Comparison of ENCODE assay signal across 11 mouse cellular contexts in genomic region chr5:136563996-136564395, GRCm38 (mm10). TPM values are rescaled to one million over a fixed set of nuclear protein-coding genes. Genes with fewer than 3 reads are reported as not detected.
A peak's percentile ranks its signal among the peaks of the same experiment; 100 is the strongest.
DNase-seq lines count a peak whose midpoint lies in the region; ATAC-seq and TF ChIP-seq lines count a peak whose summit lies in the region.
"Had no signal": no experiment of that assay in that cellular context is flagged by ENCODE, and none has a peak within 500 bp of the region (broad histone marks: within the 10 kb centered on the region; RNA-seq: fewer than 3 reads in every experiment).

No protein-coding gene starts in this region.

- no peaks in the 10 kb centered on the region for H3K27me3 ChIP-seq in heart, embryonic 14.5 days (ENCODE audit: control insufficient read depth, insufficient read depth, low read length)
- H3K27me3 ChIP-seq in lung, postnatal 0 days (replicated peaks; ENCODE audit: insufficient read depth, low read length), result no peaks in the 10 kb centered on the region
- H3K27me3 ChIP-seq in forebrain, embryonic 15.5 days, result peaks cover 9% of the 10 kb centered on the region; the same call in 1 of the 2 replicates
- H3K27me3 ChIP-seq in midbrain, embryonic 16.5 days (ENCODE audit: control insufficient read depth, insufficient read depth, low read depth, low read length), result no peaks in the 10 kb centered on the region; the same call in 1 of the 2 replicates

- no peak for ATAC-seq in heart, embryonic 14.5 days (ENCODE audit: insufficient number of reproducible peaks, insufficient read depth, low FRiP score, low read depth)
- ATAC-seq in lung, postnatal 0 days, result no peak
- no peak for ATAC-seq in forebrain, embryonic 15.5 days (replicated peaks)
- no peak for ATAC-seq in midbrain, embryonic 16.5 days
- ATAC-seq: activated CD4-positive, CD25-positive, alpha-beta regulatory T cell, adult 4 months; CD4-positive, CD25-positive, alpha-beta regulatory T cell, adult 4 months had no signal

- H3K4me2 ChIP-seq in heart, embryonic 14.5 days (ENCODE audit: low read length), result peak overlapping the region; percentile 100
- H3K4me2 ChIP-seq in lung, postnatal 0 days (replicated peaks; ENCODE audit: low read depth, low read length), result peak overlapping the region; percentile 100; the same call in 1 of the 2 replicates
- peak overlapping the region; percentile 95 for H3K4me2 ChIP-seq in forebrain, embryonic 15.5 days (replicated peaks)
- H3K4me2 ChIP-seq in midbrain, embryonic 16.5 days (ENCODE audit: low read length), result 0 out of 2 replicates have a peak overlapping the region, but pooled peaks have one; percentile 6

- H3K9ac ChIP-seq in heart, embryonic 14.5 days (ENCODE audit: low read length), result no peak overlapping the region; the same call in 1 of the 2 replicates
- no peak overlapping the region for H3K9ac ChIP-seq in lung, postnatal 0 days (replicated peaks; ENCODE audit: low read depth)
- H3K9ac ChIP-seq in forebrain, embryonic 15.5 days (replicated peaks), result no peak overlapping the region
- no peak overlapping the region for H3K9ac ChIP-seq in midbrain, embryonic 16.5 days (ENCODE audit: low read depth, low read length)

- no peak overlapping the region for H3K4me3 ChIP-seq in heart, embryonic 14.5 days (ENCODE audit: control insufficient read depth in 1 of 2, insufficient read depth in 1 of 2, low read depth in 1 of 2, low read length in 2 of 2)
- no peak overlapping the region; the same call in 1 of the 2 replicates for H3K4me3 ChIP-seq in lung, postnatal 0 days (ENCODE audit: low read depth, low read length)
- no peak overlapping the region for H3K4me3 ChIP-seq in lung, adult 2 months (replicated peaks; ENCODE audit: extremely low read depth, low read depth, low read length)
- H3K4me3 ChIP-seq in forebrain, embryonic 15.5 days, result peak overlapping the region; percentile 76
- no peak overlapping the region for H3K4me3 ChIP-seq in midbrain, embryonic 16.5 days (ENCODE audit: low read depth, low read length)

- H3K9me3 ChIP-seq in heart, embryonic 14.5 days (ENCODE audit: control insufficient read depth, low read length), result no peaks in the 10 kb centered on the region
- no peaks in the 10 kb centered on the region for H3K9me3 ChIP-seq in lung, postnatal 0 days (ENCODE audit: low read length)
- H3K9me3 ChIP-seq in forebrain, embryonic 15.5 days, result no peaks in the 10 kb centered on the region
- no peaks in the 10 kb centered on the region for H3K9me3 ChIP-seq in midbrain, embryonic 16.5 days (replicated peaks; ENCODE audit: control insufficient read depth, low read length, poor library complexity, severe bottlenecking)

- H3K4me1 ChIP-seq in heart, embryonic 14.5 days (ENCODE audit: control insufficient read depth in 2 of 2, insufficient read depth in 2 of 2, low read length in 2 of 2), result peaks cover 3 to 29% of the 10 kb centered on the region in 2 experiments
- H3K4me1 ChIP-seq in lung, postnatal 0 days (ENCODE audit: insufficient read depth, low read depth, low read length), result peaks cover 2% of the 10 kb centered on the region; the same call in 1 of the 2 replicates
- peaks cover 6% of the 10 kb centered on the region for H3K4me1 ChIP-seq in lung, adult 2 months (ENCODE audit: control insufficient read depth, insufficient read depth, low read length)
- H3K4me1 ChIP-seq in forebrain, embryonic 15.5 days, result peaks cover 56% of the 10 kb centered on the region
- H3K4me1 ChIP-seq in midbrain, embryonic 16.5 days (ENCODE audit: control insufficient read depth, insufficient read depth, low read length), result peaks cover 36% of the 10 kb centered on the region

- intact Hi-C loops in heart, postnatal 14 days (cut with DNase I), result no loop called here

- no peaks in the 10 kb centered on the region for H3K36me3 ChIP-seq in heart, embryonic 14.5 days (ENCODE audit: control insufficient read depth, insufficient read depth, low read length)
- H3K36me3 ChIP-seq in lung, postnatal 0 days (ENCODE audit: insufficient read depth, low read length), result no peaks in the 10 kb centered on the region
- no peaks in the 10 kb centered on the region for H3K36me3 ChIP-seq in forebrain, embryonic 15.5 days
- no peaks in the 10 kb centered on the region for H3K36me3 ChIP-seq in midbrain, embryonic 16.5 days (ENCODE audit: control insufficient read depth, insufficient read depth, low read length)

- no peak for TF ChIP-seq POLR2A in lung, adult 2 months (IDR thresholded peaks at IDR 0.05; ENCODE audit: borderline replicate concordance, extremely low read depth, low read depth, low read length)

- 41% methylated on average over 3 of the region's 3 CpGs for WGBS in heart, embryonic 14.5 days
- 58% methylated on average over 3 of the region's 3 CpGs for WGBS in lung, postnatal 0 days
- 68% methylated on average over 3 of the region's 3 CpGs for WGBS in lung, adult 2 months
- WGBS in forebrain, embryonic 15.5 days, result 49% methylated on average over 3 of the region's 3 CpGs
- 46% methylated on average over 3 of the region's 3 CpGs for WGBS in midbrain, embryonic 16.5 days

- no peak for TF ChIP-seq EP300 in lung, postnatal 0 days (IDR thresholded peaks at IDR 0.05)

- no peak for DNase-seq in heart, postnatal 14 days
- peak; percentile 12 for DNase-seq in lung, postnatal 0 days (ENCODE audit: low spot score)
- no peak for DNase-seq in lung, adult 2 months
- no peak for DNase-seq in gastrocnemius, postnatal 25 days
- DNase-seq in gastrocnemius, postnatal 10 days, result no peak
- DNase-seq: right cerebral cortex, postnatal 25 days had no signal

- H3K27ac ChIP-seq in heart, embryonic 14.5 days (replicated peaks in 1 of 2; ENCODE audit: control insufficient read depth in 1 of 2, insufficient read depth in 1 of 2, low read depth in 2 of 2, low read length in 2 of 2), result no peak overlapping the region
- peak overlapping the region; percentile 74 for H3K27ac ChIP-seq in lung, postnatal 0 days (ENCODE audit: low read length)
- H3K27ac ChIP-seq in forebrain, embryonic 15.5 days (replicated peaks), result no peak overlapping the region
- no peak overlapping the region for H3K27ac ChIP-seq in midbrain, embryonic 16.5 days (ENCODE audit: low read length)

- TF ChIP-seq CTCF in lung, postnatal 0 days (IDR thresholded peaks at IDR 0.05), result no peak
- no peak for TF ChIP-seq CTCF in lung, adult 2 months (IDR thresholded peaks at IDR 0.05; ENCODE audit: insufficient read depth, low read length)

RNA-seq across cellular contexts. Expression of gene Cux1, which starts 3.3 kb away (rescaled TPM):
- polyA plus RNA-seq in heart, embryonic 14.5 days (2014; fragmentation: Nextera tagmentation; extraction: Ambion mirVana), result 71.6 and 76.8 TPM in 2 replicates
- 100 to 1,000 TPM; 106 to 108 TPM for total RNA-seq in heart, postnatal 14 days (2021)
- 68.5 and 74.0 TPM in 2 replicates for polyA plus RNA-seq in lung, postnatal 0 days (2015; fragmentation: Nextera tagmentation; extraction: Ambion mirVana)
- polyA plus RNA-seq in lung, adult 2 months (2012; rRNA removed), result 45.9 and 46.6 TPM in 2 replicates
- 144 and 146 TPM in 2 replicates for polyA plus RNA-seq in forebrain, embryonic 15.5 days (2015; fragmentation: Nextera tagmentation; extraction: Ambion mirVana)
- polyA plus RNA-seq in midbrain, embryonic 16.5 days (2015; fragmentation: Nextera tagmentation; extraction: Ambion mirVana), result 109 and 117 TPM in 2 replicates
- total RNA-seq in gastrocnemius, postnatal 25 days (2021), result 10 to 100 TPM; 66.6 to 67.1 TPM
- total RNA-seq in gastrocnemius, postnatal 10 days (2021), result 10 to 100 TPM; 87.0 to 97.5 TPM

Comparison
In these comparisons a context has a peak if more than half of its experiments do, and no peak if none do; other contexts are left out.
1. H3K4me2 ChIP-seq: peak in every context shown above with its lines; median percentile 100 in heart, embryonic 14.5 days; 100 in lung, postnatal 0 days; 95 in forebrain, embryonic 15.5 days; 6 in midbrain, embryonic 16.5 days.